Mouse (Mus musculus): ENCODE results near the gene Ccdc7a. TPM values are rescaled to one million over a fixed set of nuclear protein-coding genes. Genes with fewer than 3 reads are reported as not detected.

Gene Ccdc7a
- polyA plus RNA-seq, 1 experiment from 2014 or later = not detected

DNA sequence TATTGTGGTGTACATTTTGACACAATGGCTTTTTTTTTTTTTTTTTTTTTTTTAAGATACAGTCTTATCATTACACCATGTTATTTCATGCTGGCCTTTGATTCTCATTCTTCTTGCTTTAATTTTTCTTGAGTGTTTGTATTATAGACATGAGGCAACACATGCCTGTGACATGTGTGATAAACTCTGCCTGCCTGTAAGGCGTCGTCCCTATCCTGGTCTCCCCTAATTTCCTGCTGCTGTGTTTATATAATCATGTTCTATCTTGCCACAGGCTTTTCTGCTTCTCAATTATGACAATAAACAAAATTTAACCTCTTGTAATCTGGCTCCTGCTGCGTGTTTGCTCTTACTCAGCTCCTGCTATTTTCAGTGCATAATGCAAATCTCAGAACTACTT, 367.4 kb downstream of the Ccdc7a start:
- Histone ChIP-seq H3K4me2 (ENCODE audit: low read depth, low read length) (no peak overlapping the region), H3K27me3 (ENCODE audit: control insufficient read depth, insufficient read depth, low read depth, low read length) (no peaks in the 10 kb centered on the region), H3K4me1 (ENCODE audit: control insufficient read depth, low read depth, low read length) (peaks cover 27% of the 10 kb centered on the region), H3K9ac (ENCODE audit: low read depth, low read length) (no peak overlapping the region), H3K27ac (ENCODE audit: low read length) (no peak overlapping the region), H3K4me3 (ENCODE audit: low read depth, low read length) (no peak overlapping the region), H3K9me3 (replicated peaks; ENCODE audit: control insufficient read depth, low read length) (no peaks in the 10 kb centered on the region), H3K36me3 (ENCODE audit: control insufficient read depth, insufficient read depth) (no peaks in the 10 kb centered on the region)
- WGBS (ENCODE audit: insufficient replicate concordance) = 50% methylated on average over 3 of the region's 3 CpGs
- ATAC-seq (ENCODE audit: low read depth) = no peak

GRCm38 (mm10) chr8:128696701-128697397, 368.5 kb downstream of the Ccdc7a start:
- WGBS (ENCODE audit: insufficient replicate concordance) = 28% methylated on average over 1 of the region's 1 CpGs
- H3K27ac ChIP-seq (ENCODE audit: low read length) = 0 out of 2 replicates have a peak overlapping the region, but pooled peaks have one; percentile 42
- no peaks in the 10 kb centered on the region for H3K36me3 ChIP-seq (ENCODE audit: control insufficient read depth, insufficient read depth)
- H3K4me2 ChIP-seq (ENCODE audit: low read depth, low read length) = peak overlapping the region; percentile 14; the same call in 1 of the 2 replicates
- no peak overlapping the region; the same call in 1 of the 2 replicates for H3K9ac ChIP-seq (ENCODE audit: low read depth, low read length)
- H3K4me3 ChIP-seq (ENCODE audit: low read depth, low read length) = no peak overlapping the region
- no peaks in the 10 kb centered on the region for H3K27me3 ChIP-seq (ENCODE audit: control insufficient read depth, insufficient read depth, low read depth, low read length)
- H3K4me1 ChIP-seq (ENCODE audit: control insufficient read depth, low read depth, low read length) = peaks cover 27% of the 10 kb centered on the region
- peak; percentile 60 for ATAC-seq (ENCODE audit: low read depth)
- no peaks in the 10 kb centered on the region for H3K9me3 ChIP-seq (replicated peaks; ENCODE audit: control insufficient read depth, low read length)

DNA sequence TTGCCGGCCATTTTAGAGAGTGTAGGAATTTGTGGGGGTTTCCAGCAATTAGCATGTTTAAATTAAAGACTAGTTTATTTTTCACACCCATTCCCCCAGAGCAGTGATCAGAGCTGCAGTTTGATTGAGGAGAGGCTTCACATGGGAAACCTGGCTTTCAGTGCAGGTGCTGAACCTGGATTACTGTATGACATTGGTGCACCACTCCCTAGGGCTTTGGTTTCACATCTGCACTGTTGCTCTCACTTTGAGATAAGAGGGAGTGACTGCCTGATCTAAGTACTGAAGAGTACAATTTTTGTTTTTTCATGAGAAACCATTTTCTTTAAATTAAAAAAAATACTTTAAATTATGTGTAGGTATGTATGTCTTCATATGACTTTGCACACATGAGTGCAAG, 375.3 kb downstream of the Ccdc7a start:
- H3K9me3 ChIP-seq (replicated peaks; ENCODE audit: control insufficient read depth, low read length) = no peaks in the 10 kb centered on the region
- 85% methylated on average over 1 of the region's 1 CpGs for WGBS (ENCODE audit: insufficient replicate concordance)
- peak overlapping the region; percentile 39 for H3K4me2 ChIP-seq (ENCODE audit: low read depth, low read length)
- no peaks in the 10 kb centered on the region for H3K36me3 ChIP-seq (ENCODE audit: control insufficient read depth, insufficient read depth)
- H3K27ac ChIP-seq (ENCODE audit: low read length) = peak overlapping the region; percentile 70
- ATAC-seq (ENCODE audit: low read depth) = no peak
- H3K4me1 ChIP-seq (ENCODE audit: control insufficient read depth, low read depth, low read length) = peaks cover 25% of the 10 kb centered on the region
- no peaks in the 10 kb centered on the region for H3K27me3 ChIP-seq (ENCODE audit: control insufficient read depth, insufficient read depth, low read depth, low read length)
- H3K4me3 ChIP-seq (ENCODE audit: low read depth, low read length) = peak overlapping the region; percentile 11; the same call in 1 of the 2 replicates
- H3K9ac ChIP-seq (ENCODE audit: low read depth, low read length) = peak overlapping the region; percentile 20; the same call in 1 of the 2 replicates

- Histone ChIP-seq H3K9ac (ENCODE audit: low read depth, low read length) (no peak overlapping the region), H3K4me2 (ENCODE audit: low read depth, low read length) (peak overlapping the region; percentile 42), H3K27me3 (ENCODE audit: control insufficient read depth, insufficient read depth, low read depth, low read length) (no peaks in the 10 kb centered on the region), H3K4me3 (ENCODE audit: low read depth, low read length) (no peak overlapping the region), H3K36me3 (ENCODE audit: control insufficient read depth, insufficient read depth) (no peaks in the 10 kb centered on the region), H3K27ac (ENCODE audit: low read length) (peak overlapping the region; percentile 50; the same call in 1 of the 2 replicates), H3K9me3 (replicated peaks; ENCODE audit: control insufficient read depth, low read length) (no peaks in the 10 kb centered on the region), H3K4me1 (ENCODE audit: control insufficient read depth, low read depth, low read length) (peaks cover 25% of the 10 kb centered on the region)
- WGBS (ENCODE audit: insufficient replicate concordance) = 17% methylated on average over 3 of the region's 3 CpGs
- ATAC-seq (ENCODE audit: low read depth) = peak; percentile 8
Measured at GRCm38 (mm10) chr8:128688679-128689078, 376.6 kb downstream of the Ccdc7a start.

- 0% methylated on average over 2 of the region's 2 CpGs for WGBS (ENCODE audit: insufficient replicate concordance)
- no peak for ATAC-seq (ENCODE audit: low read depth)
- Histone ChIP-seq H3K27me3 (ENCODE audit: control insufficient read depth, insufficient read depth, low read depth, low read length) (no peaks in the 10 kb centered on the region), H3K4me3 (ENCODE audit: low read depth, low read length) (peak overlapping the region; percentile 94), H3K4me2 (ENCODE audit: low read depth, low read length) (peak overlapping the region; percentile 96), H3K36me3 (ENCODE audit: control insufficient read depth, insufficient read depth) (no peaks in the 10 kb centered on the region), H3K9me3 (replicated peaks; ENCODE audit: control insufficient read depth, low read length) (no peaks in the 10 kb centered on the region), H3K9ac (ENCODE audit: low read depth, low read length) (peak overlapping the region; percentile 98), H3K4me1 (ENCODE audit: control insufficient read depth, low read depth, low read length) (peaks cover 25% of the 10 kb centered on the region), H3K27ac (ENCODE audit: low read length) (peak overlapping the region; percentile 97)
Measured at GRCm38 (mm10) chr8:128686429-128686990, 378.8 kb downstream of the Ccdc7a start.

GRCm38 (mm10) chr8:128685507-128686428, 379.5 kb downstream of the Ccdc7a start, which contains the start of gene Itgb1:
Gene Itgb1, plus strand, starts transcription at chr8:128685654.
- H3K27ac ChIP-seq (ENCODE audit: low read length) = peak within 1 kb of the TSS; percentile 97
- H3K9me3 ChIP-seq (replicated peaks; ENCODE audit: control insufficient read depth, low read length) = no peaks in the 10 kb centered on the region
- under 1% methylated on average over 107 of the region's 113 CpGs for WGBS (ENCODE audit: insufficient replicate concordance)
- H3K9ac ChIP-seq (ENCODE audit: low read depth, low read length) = peak within 1 kb of the TSS; percentile 98
- H3K4me2 ChIP-seq (ENCODE audit: low read depth, low read length) = peak within 1 kb of the TSS; percentile 96
- ATAC-seq (ENCODE audit: low read depth) = peak; percentile 89
- H3K4me3 ChIP-seq (ENCODE audit: low read depth, low read length) = peak within 1 kb of the TSS; percentile 94
- peaks cover 24% of the 10 kb centered on the region for H3K4me1 ChIP-seq (ENCODE audit: control insufficient read depth, low read depth, low read length)
- H3K27me3 ChIP-seq (ENCODE audit: control insufficient read depth, insufficient read depth, low read depth, low read length) = no peaks in the 10 kb centered on the region
- H3K36me3 ChIP-seq (ENCODE audit: control insufficient read depth, insufficient read depth) = no peaks in the 10 kb centered on the region

- ATAC-seq (ENCODE audit: low read depth) = peak; percentile 75
- Histone ChIP-seq H3K9ac (ENCODE audit: low read depth, low read length) (peak overlapping the region; percentile 98), H3K4me1 (ENCODE audit: control insufficient read depth, low read depth, low read length) (peaks cover 15% of the 10 kb centered on the region), H3K4me2 (ENCODE audit: low read depth, low read length) (peak overlapping the region; percentile 96), H3K9me3 (replicated peaks; ENCODE audit: control insufficient read depth, low read length) (no peaks in the 10 kb centered on the region), H3K36me3 (ENCODE audit: control insufficient read depth, insufficient read depth) (no peaks in the 10 kb centered on the region), H3K27me3 (ENCODE audit: control insufficient read depth, insufficient read depth, low read depth, low read length) (no peaks in the 10 kb centered on the region), H3K4me3 (ENCODE audit: low read depth, low read length) (peak overlapping the region; percentile 94), H3K27ac (ENCODE audit: low read length) (peak overlapping the region; percentile 97)
- 9% methylated on average over 25 of the region's 25 CpGs for WGBS (ENCODE audit: insufficient replicate concordance)
Measured at GRCm38 (mm10) chr8:128684609-128685506, 380.5 kb downstream of the Ccdc7a start.

Measured in liver, embryonic 16.5 days (tissue).